Mouse (Mus musculus) kidney, adult 18-20 months (tissue): ENCODE measurements around the gene Neurl1b.
A peak's percentile ranks its signal among the peaks of the same experiment; 100 is the strongest.

ENCODE experiments used
- DNase-seq: peaks from one replicate; pipeline ENCODE4 v3.0.0; 2021

Neurl1b gene

DNA sequence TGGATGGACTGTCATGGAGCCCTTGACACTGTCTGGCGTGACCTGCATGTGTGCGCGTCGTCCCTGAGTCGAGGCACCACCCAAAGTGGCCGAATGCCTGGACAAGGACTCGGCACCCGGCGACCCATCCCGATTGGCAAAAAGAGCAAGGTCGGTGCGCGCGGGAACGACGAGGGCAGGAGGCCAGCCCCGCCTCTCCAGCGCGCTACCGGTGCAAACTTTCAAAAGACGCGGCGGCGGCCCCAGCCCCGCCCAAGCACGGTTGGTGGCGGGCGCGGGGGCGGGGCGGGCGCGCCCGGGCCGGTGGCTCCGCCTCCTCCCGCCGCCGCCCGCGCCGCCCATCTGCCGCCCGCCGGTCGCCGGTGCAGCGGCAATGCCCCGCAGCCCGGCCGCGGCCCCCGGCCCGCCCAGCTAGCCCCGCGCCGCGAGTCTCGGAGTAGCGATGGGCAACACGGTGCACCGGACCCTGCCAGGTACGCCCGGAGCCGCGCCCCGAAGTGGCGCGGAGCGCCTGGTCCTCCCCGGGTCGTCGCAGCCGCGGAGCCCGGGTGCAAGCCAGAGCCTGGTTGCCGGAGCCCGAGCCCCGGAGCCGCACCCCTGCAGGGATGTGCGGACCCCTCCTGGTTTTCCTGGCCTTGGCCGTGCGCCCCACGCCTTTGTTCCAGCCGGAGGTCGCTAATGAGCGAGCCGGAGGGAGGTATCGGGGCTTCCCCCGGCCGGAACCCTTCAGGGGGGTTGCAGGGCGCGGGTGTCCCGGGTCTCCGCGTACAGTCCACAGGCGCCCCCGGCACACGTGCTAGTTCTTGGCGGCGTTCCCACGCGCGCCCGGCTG is at the start of gene Neurl1b:
Neurl1b (plus strand) TSS at position 307 of the 832 bp plus-strand sequence.
- DNase-seq = peak; percentile 76

DNA sequence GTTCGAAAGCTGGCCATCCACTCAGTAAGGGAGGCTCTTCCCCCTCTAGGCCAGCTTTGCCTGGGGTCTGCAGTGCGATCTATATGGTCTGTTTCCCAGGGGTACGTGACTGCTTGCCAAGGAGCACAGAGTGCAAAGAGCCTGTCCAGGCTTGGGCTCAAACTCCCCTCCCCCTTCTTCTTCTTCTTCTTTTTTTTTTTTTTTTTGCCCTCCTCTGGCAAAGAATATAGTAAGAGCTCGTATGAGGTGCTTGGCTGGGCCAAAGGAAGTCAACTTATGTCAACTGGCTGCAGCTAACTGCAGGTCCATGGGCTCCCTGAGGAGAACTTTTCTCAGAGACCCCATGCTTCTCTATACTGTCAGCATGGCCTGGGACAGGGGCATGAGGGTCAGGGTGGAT is 47.8 kb upstream of the Neurl1b start:
- no peak for DNase-seq

DNA sequence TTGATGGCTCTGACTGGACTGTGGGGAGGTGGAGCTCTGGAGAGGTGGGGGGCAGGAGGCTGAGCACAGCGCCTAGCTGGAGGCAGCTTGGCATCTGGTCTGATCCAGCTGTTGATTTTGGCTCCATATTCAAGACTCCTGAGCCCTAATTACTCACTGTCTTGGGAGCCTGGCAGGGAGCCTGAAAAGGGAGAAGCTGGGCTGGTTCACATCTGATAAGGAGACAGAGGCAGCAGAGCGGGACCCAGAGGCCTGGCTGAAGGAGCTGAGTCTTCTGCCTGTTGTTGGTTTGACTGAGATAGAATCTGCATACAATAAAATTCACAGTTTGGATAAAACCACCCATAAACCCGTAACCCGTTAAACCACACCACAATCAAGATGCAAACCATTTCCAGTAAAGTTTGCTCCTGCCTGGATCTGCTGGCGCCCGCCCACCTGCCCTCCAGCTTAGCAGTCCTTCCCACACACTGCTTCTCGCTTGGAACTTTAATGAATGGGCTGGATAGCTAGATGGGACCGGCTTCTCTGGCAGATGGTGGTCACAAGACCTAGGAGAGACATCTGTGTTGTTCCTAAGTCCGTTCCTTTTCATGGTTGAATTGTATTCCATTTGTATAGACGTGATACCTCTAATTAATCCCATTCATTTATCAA is 46.2 kb upstream of the Neurl1b start:
- DNase-seq = peak; percentile 76

DNA sequence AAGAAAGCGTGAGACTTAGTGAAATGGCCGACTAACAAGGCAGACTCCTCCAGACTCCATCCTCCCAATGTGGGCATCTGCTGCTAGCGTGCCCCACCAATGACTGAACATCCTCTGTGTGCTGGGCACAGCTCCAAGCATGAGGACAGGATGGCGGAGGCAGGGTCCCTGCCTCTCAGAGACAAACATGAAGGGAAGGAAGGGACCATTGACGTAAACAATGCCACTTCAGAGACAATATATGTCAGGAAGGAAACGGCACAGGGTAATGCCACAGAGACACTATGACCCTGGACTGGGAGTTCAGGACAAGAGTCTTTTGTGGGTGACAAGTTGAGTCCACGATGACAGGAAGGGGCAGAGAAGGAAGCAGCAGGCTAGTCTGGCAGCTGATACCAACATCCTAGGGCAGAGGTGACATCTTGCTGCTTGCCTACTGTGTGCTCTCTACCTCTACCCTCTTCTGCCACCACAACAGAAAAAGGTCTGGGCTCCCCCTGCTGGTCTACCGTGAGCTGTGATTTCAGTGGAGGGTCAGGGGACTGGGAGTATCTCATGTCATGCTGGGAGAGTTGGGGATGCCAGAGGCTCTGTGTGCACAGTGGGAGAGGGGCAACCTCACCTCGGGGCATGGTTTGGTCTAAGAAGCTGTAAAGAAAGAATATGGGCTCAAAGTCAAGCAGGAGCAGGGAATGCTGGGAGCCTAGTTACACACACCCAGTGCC is 43.9 kb upstream of the Neurl1b start:
- DNase-seq = peak; percentile 65

DNA sequence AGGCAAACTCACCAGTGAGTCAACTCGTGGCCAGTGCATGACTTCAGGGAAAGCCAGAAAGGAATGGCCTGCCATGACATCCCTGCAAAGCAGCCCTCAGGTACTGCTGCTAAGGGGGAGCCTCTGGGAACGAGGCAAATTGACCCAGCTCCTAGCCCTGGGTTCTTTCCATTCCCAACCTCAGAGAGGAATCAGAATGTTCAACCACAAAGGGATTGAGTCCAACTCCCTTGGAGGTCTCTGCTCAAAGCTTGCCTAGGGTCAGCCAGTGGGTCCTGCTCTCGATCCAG is 43.4 kb upstream of the Neurl1b start:
- no peak for DNase-seq

DNA sequence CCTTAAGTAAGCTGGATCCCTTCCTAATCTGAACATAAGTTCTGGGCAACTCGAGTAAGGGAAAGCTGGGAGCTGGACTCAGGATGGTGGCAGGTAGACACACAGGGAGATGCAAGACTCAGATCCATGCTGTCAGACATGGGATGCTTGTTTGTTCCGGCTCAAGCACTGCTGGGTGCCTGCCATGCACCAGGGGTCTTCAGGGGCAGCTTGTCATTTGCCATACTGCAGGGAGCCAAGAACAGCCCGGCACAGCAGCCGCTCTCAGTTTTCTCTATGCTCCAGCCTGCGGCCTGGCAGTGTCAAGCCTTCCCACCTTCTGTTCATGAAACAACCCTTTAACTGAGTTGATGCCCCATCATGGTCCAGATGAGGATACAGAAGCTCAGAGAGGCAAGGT is 41.4 kb upstream of the Neurl1b start:
- DNase-seq = no peak

DNA sequence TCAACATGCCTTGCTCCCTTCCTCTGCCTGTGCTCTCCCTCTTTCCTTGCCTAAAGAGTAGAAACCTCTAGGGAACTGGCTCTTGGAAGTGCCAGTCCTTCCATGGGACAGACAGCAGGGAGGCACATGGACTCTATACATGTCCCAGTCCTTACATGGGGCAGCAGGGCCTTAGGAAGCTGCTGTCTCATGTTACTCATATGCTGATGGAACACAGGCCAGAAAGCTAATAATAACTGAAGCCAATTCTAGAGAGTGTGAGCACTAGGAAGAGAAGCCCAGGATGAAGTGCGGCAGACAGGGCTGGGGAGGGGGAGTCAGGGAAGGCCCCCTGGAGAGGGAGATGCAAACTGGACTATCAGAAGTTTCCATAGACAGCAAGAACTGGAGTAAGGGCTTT is 38.2 kb upstream of the Neurl1b start:
- DNase-seq = no peak

DNA sequence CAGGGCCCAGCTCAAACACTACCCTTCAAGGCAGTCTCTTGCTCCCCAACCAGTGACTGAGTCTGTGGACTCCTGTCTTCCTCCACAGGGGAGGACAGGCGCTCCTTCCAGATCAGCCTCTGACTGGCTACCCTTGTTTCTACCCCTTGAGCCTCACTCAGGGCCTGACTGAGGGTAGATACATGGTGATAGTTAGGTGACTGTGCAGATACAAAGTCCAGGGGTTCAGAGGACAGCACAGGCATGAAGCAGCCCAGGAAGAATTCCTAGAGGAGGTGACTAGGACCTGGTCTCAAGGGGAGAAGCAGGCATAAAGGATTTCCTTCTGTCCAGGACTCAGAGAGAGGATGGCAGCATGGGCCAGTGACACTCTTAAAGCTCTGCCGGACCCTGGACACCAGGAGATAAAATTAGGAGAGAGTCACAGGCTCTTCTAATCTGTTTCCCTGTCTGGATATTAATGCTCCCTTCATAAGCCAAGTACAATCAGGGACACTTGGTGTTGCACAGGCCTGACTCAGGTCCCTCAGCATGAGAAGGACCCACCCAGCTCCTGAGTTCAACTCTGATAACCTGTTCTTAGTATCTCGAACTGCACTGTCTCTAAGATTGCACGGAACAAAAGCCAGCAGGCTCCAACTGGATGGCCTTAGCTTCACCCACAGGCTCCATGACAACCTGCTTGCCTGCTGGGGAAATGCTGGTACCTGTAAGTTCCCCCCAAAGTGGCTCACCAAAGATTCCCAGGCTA is 37.5 kb upstream of the Neurl1b start:
- DNase-seq = no peak

DNA sequence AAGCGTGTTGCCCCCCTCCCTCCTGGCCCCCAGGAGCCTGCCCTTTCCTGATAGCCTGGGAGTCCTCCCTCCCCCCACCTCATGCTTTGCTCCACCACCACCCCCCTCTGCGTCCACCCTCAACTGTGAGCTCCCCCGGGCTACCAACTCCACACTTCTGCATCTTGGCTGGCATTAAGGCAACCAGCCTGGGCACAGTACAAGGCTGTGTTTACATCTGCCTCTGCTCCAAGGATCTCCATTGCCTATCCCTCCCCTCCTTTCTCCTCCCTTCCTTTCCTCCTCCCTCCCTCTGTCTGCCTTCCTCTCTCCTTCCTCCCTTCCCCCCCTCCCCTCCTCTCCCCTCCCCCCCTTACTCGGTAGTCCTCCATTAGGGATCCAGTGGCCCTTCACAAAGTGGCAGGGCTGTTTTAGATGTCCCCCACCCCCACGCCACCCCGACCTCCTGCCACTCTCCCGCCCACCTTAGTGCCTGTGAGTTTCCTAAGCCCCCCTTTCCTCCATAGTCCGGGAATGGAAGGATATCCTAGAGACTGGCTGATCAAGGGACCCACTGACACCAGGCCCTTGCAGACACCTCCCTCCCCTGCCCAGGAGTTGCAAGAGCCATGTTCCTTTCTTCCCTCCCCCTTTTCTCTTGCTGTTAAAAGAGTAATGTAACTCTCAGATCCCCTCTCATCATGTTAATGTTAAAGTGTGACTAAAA is 34.2 kb upstream of the Neurl1b start:
- no peak for DNase-seq

DNA sequence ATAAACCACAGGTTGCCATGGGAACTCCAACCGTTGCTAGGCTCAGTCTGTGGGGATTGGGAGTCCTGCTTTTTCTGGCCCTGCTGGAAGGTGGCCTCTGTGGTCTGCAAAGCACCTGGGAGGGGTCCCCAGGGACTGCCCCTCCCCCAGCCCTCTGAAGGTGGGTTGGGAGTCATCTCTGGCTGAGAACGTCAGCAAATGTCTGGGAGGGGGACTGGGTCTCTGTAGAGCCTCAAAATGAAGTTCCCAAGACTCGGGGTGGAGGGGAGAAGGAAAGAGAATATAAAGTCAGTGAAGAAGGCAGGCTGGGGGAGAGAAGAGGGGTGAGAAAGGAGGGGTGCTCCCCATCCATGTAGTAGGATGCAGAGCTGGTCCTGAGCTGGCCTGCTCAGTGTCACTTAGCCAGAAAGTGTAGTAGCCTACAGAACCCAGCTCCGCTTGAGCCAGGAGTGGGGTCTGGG is 33.6 kb upstream of the Neurl1b start:
- DNase-seq = no peak

DNA sequence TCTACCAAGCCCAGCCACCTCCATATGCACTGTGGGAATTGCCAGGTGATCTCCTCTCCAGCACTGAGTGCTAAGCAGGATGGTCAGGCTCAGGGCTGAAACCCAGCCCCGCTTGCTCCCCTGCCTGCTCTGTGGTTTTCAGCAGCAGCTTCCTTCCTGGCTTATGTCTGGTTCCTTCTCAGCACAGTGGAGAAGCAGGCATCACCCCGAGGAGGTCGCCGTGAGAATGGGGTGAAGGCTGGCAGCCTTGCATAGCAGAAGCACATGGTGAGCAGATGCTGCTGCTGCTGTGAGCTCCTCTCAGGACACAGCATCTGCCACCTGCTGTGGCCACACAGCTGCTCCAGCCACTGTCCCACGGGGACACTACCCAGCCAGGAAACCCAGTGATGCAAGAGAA is 33.0 kb upstream of the Neurl1b start:
- DNase-seq = no peak

DNA sequence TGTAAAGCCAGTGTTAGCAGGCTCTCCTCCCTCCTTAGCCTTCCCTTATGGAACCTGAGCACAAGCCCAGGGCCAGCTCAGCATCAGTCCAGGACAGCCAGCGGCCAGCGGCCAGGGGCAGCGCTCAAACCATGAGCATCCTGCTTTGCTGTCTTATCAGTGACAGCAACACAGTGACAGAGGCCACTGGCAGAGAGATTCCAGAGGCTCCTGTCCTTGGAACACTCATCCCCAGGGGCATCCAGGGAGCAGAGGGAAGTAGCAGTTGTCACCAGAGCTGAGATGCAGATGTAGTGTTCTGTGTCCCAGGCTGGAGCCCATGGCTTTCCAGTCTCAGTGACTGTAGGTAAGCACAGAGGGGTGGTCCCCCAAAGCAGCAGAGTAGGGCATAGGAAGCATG is 32.5 kb upstream of the Neurl1b start:
- DNase-seq = no peak

DNA sequence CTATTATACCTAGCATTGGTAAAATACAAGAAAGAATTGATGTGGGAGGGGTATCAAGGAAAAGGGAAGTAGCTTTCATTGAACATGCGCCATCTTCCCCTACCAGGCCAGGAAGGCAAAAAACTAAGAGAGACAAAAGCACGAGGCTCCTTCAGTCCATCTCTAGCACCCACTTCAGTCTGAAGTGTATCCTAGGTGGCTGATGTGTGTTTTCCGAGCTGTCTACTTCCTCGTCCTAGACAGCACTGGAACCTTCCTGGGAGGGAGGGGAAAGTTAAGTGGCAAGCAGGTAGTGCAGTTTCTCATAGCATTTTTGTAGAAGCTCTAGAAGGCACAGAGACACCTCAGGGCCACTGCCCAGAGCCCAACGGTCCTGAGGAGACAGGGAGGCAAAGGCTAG is 31.9 kb upstream of the Neurl1b start:
- DNase-seq = no peak

DNA sequence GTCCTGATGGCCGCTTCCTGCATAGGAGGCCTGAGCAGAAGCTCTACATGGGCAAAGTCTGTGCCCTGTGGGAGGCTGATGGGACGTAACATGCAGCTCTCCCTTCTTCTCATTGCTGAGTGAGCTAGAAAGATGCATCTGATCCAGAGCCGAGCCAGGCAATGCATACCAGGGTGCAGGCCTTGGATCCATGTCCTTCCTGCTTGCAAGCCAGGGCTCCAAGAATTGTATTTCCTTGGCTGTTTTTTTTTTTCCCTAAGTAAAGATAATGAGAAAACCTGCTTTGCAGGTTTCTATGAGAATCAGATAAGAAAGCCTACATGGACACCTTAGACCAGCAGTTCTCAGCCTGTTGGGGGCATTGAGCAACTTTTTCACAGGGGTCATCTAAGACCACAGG is 30.5 kb upstream of the Neurl1b start:
- no peak for DNase-seq

DNA sequence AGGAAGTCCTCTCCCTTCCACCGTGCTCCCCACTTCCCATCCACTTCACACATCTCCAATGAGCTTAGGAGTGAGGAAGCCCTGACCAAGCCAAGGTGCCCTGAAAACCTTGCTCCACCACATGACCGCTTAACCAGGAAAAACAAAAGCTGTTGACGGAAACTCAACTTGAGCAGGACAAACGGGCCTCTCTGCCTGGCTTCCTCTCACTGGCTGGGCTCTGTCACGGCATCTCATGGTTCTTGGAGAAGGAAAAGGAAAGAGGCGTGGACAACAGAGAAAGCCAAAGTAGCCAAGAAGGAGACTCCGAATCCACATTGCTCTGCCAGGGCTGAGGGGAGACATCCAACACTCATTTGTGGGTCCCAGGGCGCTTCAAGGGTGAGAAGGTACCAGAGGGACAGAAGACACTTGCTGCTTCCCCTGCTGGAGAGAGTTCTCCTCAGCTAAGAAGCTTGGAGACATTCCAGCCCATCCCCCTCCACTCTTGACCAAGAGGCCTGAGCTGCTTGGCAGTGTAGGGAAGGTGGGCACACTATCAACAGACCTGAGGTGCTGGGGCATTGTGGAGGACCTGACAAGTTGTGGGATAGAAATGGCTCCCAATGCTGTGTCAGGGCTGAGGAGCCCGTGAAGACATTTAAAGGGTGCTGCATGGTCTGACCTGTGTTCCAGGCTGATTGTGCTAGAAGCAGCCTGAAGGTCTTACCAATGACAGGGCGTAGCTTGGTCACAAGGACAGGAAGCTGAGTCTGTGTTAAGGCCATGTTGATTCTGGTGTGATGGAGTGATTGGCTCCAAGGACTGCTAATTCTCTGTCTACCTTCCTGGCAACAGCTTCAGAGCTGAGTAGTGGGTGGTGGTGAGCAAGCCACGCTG is 29.1 kb upstream of the Neurl1b start:
- peak; percentile 44 for DNase-seq

DNA sequence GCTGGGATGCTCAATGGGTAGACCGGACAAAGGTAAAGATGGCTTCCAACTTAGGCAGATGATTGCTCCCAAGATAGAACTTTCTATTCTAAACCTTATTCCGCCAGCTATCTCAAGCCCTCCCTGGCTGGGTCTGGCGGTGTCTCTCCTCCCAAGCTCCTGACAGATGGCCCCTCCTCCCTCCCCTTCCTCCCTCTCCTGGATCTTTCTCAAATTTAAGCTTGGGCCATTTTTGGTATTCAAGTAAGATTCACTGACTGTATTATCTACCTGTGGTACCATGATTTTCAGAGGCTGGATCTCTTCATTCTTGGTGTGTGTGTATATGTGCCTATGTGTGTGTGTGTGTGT is 28.5 kb upstream of the Neurl1b start:
- DNase-seq = no peak

DNA sequence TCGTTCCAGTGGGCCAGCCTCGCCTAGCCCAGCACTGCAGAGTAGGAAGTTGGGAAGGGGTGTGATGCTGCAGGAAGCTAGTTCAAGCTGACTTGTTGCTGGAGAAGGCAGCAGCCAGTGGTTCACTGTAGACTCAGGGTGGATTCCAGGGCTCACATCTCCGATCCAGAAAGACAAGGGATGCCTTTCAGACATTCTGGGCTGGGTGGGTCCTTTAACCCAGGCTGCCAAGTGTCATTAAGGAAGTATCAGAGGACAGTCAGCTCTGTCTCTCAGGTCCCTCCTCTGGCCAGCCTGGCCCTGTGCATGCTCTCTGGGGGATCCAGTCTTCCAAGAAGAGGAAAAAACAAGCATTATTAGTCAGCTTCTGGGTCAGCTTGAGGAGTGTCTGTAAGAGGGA is 26.5 kb upstream of the Neurl1b start:
- no peak for DNase-seq

DNA sequence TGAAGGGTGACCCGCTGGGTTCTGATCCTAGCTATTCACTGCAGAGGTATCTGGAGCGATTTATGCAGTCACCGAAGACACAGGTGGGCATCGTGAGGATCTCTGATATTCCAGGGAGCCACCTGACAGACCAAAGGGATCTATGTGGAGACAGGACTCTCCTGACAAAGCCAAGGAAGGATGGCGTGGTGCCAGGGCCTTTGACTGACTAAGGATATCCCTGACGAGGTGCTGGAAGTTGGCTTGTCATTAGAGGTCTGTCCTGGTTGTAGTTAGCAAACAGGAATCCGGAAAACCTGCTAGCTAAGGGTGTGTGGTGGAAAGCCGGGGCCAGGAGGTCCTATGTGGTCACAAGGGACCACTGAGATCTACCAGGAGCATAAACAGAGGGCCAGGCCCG is 25.4 kb upstream of the Neurl1b start:
- peak; percentile 53 for DNase-seq

DNA sequence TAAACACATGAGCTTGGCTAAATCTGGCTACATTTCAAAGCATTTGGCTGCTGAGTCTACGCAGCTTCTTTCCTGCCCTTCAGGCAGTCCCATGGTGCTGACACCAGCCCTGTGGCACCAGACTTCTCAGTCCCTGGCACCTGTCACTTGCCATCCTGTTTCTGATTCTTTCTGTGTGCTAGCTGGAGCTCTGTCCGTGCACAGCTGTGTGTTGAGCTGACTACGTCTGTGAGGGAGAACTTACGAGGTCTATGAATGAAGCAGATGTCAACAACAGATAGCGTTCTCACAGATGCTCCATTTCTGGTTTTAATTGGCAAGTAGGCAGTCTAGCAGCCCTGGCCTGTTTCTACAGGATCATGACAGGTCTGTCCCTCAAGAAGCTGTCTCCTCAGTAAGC is 24.0 kb upstream of the Neurl1b start:
- DNase-seq = no peak

DNA sequence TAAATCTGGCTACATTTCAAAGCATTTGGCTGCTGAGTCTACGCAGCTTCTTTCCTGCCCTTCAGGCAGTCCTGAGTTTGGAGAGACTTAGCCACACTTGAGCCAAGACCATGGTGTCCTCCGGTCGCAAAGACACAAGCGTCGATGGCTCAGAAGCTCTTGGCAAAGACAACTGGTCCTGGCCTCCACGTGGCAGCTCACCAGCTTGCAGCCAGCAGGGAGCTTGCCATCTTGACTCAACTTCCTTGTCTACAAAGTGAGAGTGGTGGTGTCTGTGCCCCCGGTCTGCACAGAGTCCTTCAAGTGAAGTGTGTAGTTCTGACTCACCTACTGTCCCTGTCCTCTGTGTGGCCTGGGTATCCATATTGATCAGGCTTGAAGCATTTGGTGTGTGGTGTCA is 22.3 kb upstream of the Neurl1b start:
- no peak for DNase-seq

DNA sequence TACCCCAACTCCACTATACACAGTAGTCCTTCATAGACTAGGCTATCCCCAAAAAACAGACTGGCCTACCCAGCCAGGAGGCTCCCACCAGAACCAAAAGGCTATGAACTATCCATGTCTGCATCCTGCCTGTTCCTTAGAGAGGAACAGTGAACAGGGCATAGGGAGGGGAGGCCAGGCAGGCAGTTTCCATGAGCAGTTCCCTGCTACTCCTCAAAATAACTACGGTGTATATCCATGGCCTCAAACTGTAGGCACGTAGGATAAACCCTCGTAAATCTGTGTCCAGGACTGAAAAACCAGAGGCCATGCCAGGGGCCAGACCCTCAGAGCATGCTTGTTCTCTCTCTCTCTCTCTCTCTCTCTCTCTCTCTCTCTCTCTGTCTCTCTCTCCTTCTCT is 17.9 kb upstream of the Neurl1b start:
- no peak for DNase-seq

DNA sequence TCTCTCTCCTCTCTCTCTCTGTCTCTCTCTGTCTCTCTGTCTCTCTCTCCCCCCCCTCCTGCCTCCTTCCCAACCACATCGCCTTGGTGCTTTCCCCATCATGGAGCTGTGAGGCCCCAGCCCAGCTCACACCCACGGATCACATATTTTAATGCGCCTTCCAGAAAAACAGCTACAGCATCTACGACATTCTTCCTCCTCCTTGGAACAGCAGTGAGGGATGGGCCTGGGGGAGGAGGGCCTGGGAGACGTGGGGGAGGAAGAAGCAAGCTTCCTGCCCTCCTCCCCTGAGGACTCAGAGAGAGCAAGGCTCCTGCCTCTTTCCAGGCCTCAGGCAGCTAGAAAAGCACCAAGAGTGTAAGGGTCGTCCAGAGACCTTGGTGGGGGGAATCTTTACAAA is 17.3 kb upstream of the Neurl1b start:
- DNase-seq = no peak
